Mouse (Mus musculus) lung, postnatal 0 days (tissue): ENCODE data around the gene Btbd11.

ENCODE experiments used
- CTCF ChIP-seq: IDR thresholded peaks from 2 replicates; pipeline ENCODE4 v1.5.1; 2016; ENCODE audit warnings: antibody characterized with exemption, mild to moderate bottlenecking
- EP300 ChIP-seq: IDR thresholded peaks from 2 replicates; pipeline ENCODE4 v1.6.1; 2016; ENCODE audit warnings: antibody characterized with exemption, mild to moderate bottlenecking, control low read depth

DNA sequence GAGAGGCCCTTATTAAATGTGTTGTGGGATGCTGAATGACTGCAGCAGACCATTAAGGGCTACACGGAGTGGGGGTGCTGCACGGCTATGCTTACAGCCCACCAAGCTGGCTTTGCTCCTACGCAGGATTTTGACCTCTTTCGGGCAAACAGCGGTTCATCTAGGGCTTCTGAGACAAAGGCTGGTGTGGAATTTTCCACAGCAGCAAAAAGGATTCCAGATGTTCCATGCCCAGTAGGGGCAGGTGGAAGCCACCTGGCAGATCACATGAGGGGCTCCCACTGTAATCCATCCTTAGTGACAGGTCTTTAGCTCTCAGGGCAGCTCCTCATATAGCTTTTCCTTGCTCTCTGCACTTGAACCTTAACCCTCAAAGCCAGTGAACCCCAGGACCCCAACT lies 111.3 kb downstream of the Btbd11 start:
- TF ChIP-seq CTCF = no peak
- no peak for TF ChIP-seq EP300
